Mouse (Mus musculus): Measurements from ENCODE around the gene Gm3033.
"Not testable (repeated sequence)": the region's sequence is repeated elsewhere in the genome, so short reads cannot be mapped to it uniquely, and the experiment has no call there.

Gene Gm3033

GRCm38 (mm10) chr14:3845945-3846344 lies at the start of gene Gm3033:
Gene Gm3033, plus strand, starts transcription at chr14:3846245.
- DNase-seq = not testable (repeated sequence)

GRCm38 (mm10) chr14:3809774-3810173 lies 36.3 kb upstream of the Gm3033 start, which contains the start of gene Gm3002:
Gene Gm3002, plus strand, starts transcription at chr14:3810074.
- not testable (repeated sequence) for DNase-seq

- not testable (repeated sequence) for DNase-seq
These were observed 37.8 kb downstream of the Gm3033 start, which contains the start of gene Gm2916 for GRCm38 (mm10) chr14:3883872-3884271. Gene Gm2916, plus strand, starts transcription at chr14:3884172.

All from spleen, adult 18-20 months (tissue).